Mouse (Mus musculus) bone marrow macrophage, adult 2 months (primary cell): Measurements from ENCODE around the gene Ctns.

ENCODE experiments used
- CTCF ChIP-seq: IDR thresholded peaks from 2 replicates; pipeline ENCODE4 v1.5.1; 2012; ENCODE audit warnings: low read depth, mild to moderate bottlenecking, low read length, moderate library complexity
- POLR2A ChIP-seq: IDR thresholded peaks from 2 replicates; pipeline ENCODE4 v1.6.1; 2012; ENCODE audit warnings: mild to moderate bottlenecking, low read depth, low read length, borderline replicate concordance

- TF ChIP-seq POLR2A, result no peak
- no peak for TF ChIP-seq CTCF
Measured at GRCm38 (mm10) chr11:73242777-73243176, 43.9 kb upstream of the Ctns start.
